Mouse (Mus musculus): Measurements from ENCODE around the gene Rufy3.
A peak's percentile ranks its signal among the peaks of the same experiment; 100 is the strongest.

Gene Rufy3

DNA sequence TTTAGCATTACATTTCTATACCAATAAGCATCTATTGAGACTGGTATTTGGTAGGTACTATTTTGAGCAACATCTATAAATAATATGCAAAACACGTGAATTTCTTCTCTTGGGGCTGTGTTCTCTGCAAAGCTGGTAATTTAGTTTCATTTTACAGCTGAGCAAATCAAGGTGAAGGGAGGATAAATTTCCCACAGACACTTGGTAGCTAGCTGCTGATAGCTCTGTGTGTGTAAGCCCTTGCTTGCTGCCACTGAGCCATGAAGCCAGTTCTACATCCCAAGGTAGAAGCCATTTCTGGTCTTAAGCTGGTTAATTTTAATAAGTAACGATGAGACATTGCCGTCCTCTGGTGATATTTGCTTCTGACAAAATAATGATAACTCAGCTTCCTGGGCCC lies 10.0 kb downstream of the Rufy3 start:
- no peak for DNase-seq (ENCODE audit: low read depth in 1 of 2, low spot score in 2 of 2)

DNA sequence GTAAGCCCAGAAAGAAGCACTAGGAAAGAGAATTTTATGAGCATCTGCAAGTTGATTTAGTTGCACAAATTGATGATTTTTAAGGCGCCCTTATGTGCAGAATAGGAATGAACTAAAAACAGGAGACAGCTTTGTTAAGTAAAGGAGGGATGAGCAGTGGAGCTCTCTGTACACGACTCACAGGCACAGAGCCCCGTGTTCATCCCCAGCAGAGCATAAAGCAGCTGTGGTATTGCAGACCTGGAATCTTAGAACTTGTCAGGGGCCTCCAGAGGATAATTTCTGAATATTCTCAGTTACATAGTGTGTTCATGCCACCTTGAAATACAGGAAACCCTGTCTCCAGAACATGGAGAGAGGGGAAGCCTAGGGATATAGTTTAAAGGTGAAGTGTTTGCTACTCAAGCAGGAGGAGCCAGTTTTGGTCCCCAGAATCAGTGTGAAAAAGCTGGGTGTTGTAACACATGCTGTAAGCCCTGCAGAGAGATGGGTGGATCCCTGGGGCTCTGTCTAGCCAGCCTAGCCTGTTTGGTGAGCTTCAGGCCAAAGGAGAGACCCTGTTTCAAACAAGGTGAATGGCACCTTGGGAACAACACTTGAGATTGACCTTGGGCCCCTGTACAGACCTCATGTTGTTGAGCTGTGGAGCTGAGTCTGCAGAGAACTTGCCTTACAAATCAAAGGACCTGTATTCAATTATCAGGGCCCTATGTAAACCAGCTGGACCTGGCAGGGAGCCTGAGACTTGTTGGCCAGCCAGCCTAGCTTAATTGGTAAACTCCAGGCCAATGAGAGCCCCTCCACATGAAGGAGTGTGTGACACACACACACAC lies 10.9 kb downstream of the Rufy3 start:
- no peak for DNase-seq (ENCODE audit: low read depth in 1 of 2, low spot score in 2 of 2)

DNA sequence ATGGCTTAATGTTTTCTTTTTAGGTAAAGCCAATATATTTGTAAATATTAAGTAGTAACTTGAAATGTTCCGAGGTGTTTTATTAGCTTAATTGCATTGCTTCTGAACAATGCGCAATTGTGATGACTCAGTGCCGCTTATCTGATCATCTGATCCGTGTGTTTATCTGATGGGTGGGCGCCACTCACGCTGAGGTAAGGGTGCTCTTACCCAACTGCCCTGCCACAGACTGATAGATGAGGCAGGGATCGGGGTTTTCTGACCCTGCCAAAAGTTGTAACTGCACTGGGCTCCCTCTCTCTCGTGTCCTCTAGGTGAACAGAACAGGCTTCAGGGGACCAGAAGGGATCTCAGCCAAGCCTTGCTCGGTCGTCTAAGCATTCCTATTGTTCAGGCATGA lies 15.8 kb downstream of the Rufy3 start:
- DNase-seq (ENCODE audit: low read depth in 1 of 2, low spot score in 2 of 2): no peak

DNA sequence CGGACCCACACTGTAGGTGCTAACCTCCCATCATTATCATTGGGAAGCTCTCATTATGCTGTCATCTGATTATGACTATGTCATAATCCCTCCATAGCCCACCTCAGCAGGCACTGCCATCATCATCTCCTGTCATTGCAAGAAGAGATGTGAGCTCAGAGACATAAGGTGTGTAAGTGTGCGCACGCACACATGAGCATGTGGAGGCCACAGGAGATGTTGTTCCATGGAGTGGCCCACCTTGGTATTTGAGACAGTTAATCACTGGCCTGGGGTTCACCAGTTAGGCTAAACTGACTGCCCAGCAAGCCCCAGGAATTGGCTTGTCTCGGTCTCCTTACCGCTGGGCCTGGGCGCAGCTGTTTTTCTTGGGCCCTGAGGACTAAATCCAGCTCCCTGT lies 16.5 kb downstream of the Rufy3 start:
- no peak for DNase-seq (ENCODE audit: low read depth in 1 of 2, low spot score in 2 of 2)

DNA sequence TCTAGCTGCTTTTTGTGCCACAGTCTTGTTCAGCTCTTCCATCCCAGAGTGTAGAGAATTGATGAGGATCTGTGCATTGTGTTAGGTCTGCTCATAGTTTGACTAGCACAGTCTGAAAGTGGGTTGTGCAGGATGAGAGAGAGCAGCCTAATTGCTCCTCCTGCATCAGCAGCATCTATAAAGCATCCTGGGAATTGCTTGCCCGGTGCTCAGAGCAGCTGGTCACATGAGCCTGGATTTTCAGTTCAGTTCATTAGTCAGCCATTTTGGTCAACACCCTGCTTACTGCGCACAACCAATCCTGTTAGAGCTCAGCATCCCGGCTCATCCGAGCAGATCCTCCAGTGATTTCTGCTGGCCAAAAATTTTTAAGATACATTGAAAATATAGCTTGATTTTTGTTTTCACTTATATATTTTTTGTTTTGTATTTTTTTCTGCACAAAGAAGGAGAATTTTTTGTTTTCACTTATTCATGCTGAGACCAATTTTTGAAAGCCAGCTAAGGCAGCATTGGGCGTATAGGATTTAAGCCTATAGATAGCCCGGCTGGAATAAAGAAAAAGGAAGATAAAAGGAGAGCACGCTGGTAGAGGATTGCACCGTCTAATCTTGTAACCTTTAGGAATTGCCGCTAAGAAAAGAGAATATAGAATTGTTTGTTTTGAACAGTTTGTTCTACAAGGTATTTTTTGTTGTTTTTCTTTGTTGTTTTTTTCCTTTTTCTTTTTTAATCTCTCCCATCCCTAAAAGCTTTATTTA lies 18.6 kb downstream of the Rufy3 start:
- no peak for DNase-seq (ENCODE audit: low read depth in 1 of 2, low spot score in 2 of 2)

DNA sequence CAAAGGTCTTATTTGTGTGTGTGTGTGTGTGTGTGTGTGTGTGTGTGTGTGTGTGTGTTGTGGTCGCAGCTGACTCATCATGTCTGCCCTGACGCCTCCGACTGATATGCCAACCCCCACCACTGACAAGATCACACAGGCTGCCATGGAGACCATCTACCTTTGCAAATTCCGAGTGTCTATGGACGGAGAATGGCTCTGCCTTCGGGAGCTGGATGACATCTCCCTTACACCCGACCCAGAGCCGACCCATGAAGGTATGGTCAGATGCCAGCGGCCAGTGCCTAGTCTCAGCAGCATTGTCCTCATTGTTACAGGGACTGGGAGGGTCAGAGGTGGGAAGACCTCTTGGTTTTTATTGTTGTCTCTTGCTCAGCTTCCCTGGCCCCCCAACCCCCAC lies 19.2 kb downstream of the Rufy3 start:
- no peak for DNase-seq (ENCODE audit: low read depth in 1 of 2, low spot score in 2 of 2)

DNA sequence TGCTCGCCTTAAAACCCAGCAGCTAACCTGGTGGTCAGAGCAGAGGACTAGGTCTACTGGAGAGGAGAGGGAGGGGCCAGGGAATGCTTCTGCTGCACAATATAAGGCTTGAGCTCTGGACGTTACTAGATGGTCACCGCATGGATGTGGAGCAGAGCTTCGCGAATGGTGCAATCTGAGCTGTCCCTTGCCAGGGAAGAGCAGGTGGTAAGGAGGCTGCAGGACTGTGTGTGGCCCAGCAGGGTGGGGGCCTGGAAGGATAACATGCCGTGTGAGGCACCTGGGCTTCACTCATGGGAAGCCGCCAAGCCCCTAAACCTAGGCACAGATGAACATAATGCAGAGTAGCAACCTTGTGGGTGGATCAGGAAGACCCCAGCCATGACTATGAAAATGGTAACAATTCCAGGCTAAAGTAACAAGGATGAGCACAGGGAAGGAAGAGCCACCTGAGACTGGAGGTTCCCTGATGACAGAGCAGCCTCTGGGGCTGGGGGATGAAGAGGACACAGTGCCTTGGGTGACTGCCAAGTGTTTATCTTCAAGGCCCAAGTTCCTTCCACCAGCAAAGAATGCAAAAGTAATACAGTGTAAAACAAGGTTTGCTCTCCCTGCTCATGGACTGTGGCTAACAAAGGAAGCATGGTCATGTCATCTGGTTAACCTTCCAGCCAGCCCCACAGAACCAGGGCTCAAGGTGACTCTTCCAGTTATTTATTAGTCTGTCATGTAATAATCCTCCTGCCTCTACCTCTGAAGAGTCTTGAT lies 21.8 kb downstream of the Rufy3 start:
- no peak for DNase-seq (ENCODE audit: low read depth in 1 of 2, low spot score in 2 of 2)

- no peak for DNase-seq (ENCODE audit: low read depth in 1 of 2, low spot score in 2 of 2)
Observed at GRCm38 (mm10) chr5:88587211-88587934, 22.5 kb downstream of the Rufy3 start.

- no peak for DNase-seq (ENCODE audit: low read depth in 1 of 2, low spot score in 2 of 2)
Observed at GRCm38 (mm10) chr5:88588481-88588880, 23.6 kb downstream of the Rufy3 start.

GRCm38 (mm10) chr5:88593421-88594172 lies 28.8 kb downstream of the Rufy3 start:
- no peak for DNase-seq (ENCODE audit: low read depth in 1 of 2, low spot score in 2 of 2)

- no peak for DNase-seq (ENCODE audit: low read depth in 1 of 2, low spot score in 2 of 2)
Observed at GRCm38 (mm10) chr5:88594173-88594569, 29.3 kb downstream of the Rufy3 start.

GRCm38 (mm10) chr5:88595537-88596455 lies 31.0 kb downstream of the Rufy3 start:
- DNase-seq (ENCODE audit: low read depth in 1 of 2, low spot score in 2 of 2): peak in 1 of 2 experiments; percentile 5

DNA sequence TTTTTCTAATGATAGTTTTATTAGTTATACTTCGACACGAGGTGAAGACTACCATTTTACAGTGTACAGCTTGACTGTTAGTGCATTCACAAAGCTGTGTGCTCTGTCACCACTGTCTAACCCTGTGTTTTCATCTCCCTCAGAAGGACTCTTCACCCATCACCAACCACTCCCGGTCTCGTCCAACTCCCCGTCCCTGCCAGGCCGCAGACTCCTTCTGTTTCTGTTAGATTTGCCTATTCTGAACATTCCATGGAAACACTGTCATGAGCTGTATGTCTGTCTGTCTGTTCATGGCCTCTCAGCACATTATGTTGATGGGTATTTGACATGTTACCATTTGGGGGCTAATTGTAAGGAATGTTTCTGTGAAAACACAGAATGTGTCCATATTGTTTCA lies 34.1 kb downstream of the Rufy3 start:
- DNase-seq (ENCODE audit: low read depth in 1 of 2, low spot score in 2 of 2): no peak

DNA sequence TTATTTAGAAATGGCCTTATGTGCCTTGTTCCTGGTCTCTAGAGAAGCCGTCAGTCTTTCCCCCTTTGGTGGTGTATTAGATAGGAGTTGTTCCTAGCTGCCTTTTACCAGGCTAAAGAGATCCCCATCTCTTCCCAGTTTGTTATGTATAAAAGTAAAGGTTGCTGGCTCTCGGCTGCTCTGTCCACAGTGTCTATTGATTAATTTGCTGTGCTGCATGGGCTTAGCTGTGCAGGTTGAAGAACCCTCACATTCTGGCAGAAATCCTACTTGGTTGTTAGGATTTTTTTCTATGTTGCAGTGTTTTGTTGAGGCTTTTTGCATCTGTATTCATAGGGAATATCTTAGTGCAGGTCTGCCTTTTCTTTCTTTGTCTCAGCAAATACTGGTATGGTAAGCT lies 37.2 kb downstream of the Rufy3 start:
- no peak for DNase-seq (ENCODE audit: low read depth in 1 of 2, low spot score in 2 of 2)

GRCm38 (mm10) chr5:88602713-88603112 lies 37.9 kb downstream of the Rufy3 start:
- no peak for DNase-seq (ENCODE audit: low read depth in 1 of 2, low spot score in 2 of 2)

DNA sequence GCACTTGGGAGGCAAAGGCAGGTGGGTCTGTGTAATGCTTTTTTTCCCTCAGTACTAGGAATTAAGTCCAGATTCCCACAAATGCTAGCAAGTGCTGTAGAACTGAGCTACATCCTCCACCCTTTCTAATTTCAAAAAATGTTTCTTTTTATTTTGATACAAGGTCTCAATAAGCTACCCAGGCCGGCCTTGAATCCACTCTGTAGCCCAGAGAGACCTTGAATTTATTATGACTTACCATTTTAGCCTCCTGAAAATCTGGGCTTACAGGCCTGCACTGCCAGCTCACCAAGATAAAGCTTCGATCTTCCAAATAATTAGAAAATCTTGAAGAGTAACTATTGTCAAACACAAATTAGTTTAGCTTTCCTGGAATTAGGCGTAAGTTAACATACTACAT lies 39.2 kb downstream of the Rufy3 start:
- DNase-seq (ENCODE audit: low read depth in 1 of 2, low spot score in 2 of 2): no peak

GRCm38 (mm10) chr5:88604641-88605358 lies 40.0 kb downstream of the Rufy3 start:
- no peak for DNase-seq (ENCODE audit: low read depth in 1 of 2, low spot score in 2 of 2)

DNA sequence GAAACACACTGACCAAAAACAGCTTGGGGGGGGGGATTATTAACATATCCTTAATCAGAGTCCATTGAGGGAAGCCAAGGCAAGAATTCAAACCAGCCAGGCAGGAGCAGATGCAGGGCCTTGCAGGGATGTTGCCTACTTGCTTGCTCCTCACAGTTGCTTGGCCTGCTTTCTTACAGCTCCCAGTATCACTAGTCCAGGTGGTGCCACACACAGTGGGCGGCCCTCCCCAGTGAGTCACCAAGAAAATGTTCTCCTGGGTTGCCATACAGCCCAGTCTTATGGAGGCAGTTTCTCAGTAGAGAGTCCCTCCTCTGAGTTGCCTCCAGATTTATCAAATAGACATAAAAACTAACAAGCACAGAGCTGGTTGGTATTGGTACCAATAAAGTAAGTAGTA lies 49.3 kb downstream of the Rufy3 start:
- DNase-seq (ENCODE audit: low read depth in 1 of 2, low spot score in 2 of 2): no peak

DNA sequence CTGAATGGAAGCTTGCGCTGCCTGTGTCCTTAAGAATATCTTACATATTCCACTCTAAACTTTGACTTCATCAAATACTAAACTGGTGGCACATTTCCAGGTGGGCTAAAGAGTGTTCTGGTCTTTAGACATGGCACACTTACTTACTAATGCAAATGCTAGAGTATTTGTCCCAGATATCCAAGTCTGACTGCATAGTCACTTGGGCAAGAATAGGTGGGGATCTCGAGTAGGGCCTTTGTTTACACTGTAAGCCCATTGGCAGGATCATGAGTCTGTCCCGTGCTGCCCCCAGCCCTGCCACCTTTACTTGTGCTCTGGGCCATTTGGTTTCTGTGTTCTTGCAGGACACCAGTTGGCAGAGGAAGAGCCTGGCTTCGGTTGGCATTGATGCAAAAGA lies 52.1 kb downstream of the Rufy3 start:
- DNase-seq (ENCODE audit: low read depth in 1 of 2, low spot score in 2 of 2): no peak
